Mouse (Mus musculus) thymus, adult 2 months (tissue): ENCODE results near the gene Hjurp. TPM values are rescaled to one million over a fixed set of nuclear protein-coding genes. Genes with fewer than 3 reads are reported as not detected.
"Not testable (repeated sequence)": the region's sequence is repeated elsewhere in the genome, so short reads cannot be mapped to it uniquely, and the experiment has no call there.

Experiments used
- DNase-seq: peaks from one replicate; pipeline ENCODE4 v3.0.0; 2021
- H3K27ac ChIP-seq: fragments of 200-500 bp; 2 replicates; pipeline ENCODE4 v1.5.1; 2012; ENCODE audit warnings: low read length, control low read depth; ENCODE audit not compliant: control insufficient read depth, insufficient read depth
- H3K27me3 ChIP-seq: fragments of 200-500 bp; 2 replicates; pipeline ENCODE4 v1.6.1; 2012; ENCODE audit warnings: mild to moderate bottlenecking, low read length, moderate library complexity, mixed read lengths; ENCODE audit not compliant: control insufficient read depth, insufficient read depth
- H3K36me3 ChIP-seq: fragments of 200-500 bp; 2 replicates; pipeline ENCODE4 v1.6.1; 2012; ENCODE audit warnings: mild to moderate bottlenecking, low read length, moderate library complexity; ENCODE audit not compliant: control insufficient read depth, insufficient read depth
- H3K4me1 ChIP-seq: fragments of 200-500 bp; replicated peaks from 2 replicates; pipeline ENCODE4 v1.6.1; 2012; ENCODE audit warnings: low read length; ENCODE audit not compliant: control insufficient read depth, insufficient read depth
- H3K4me3 ChIP-seq: fragments of 200-500 bp; 2 replicates; pipeline ENCODE4 v1.5.1; 2012; ENCODE audit warnings: mild to moderate bottlenecking, low read length, control low read depth, moderate library complexity; ENCODE audit not compliant: control insufficient read depth, insufficient read depth
- CTCF ChIP-seq: fragments of 200-500 bp; IDR thresholded peaks from 2 replicates; pipeline ENCODE4 v1.5.1; 2012; ENCODE audit warnings: mild to moderate bottlenecking, control low read depth, low read length, moderate library complexity, borderline replicate concordance; ENCODE audit not compliant: control insufficient read depth, poor library complexity, insufficient read depth; ENCODE audit errors: extremely low read depth
- POLR2A ChIP-seq: fragments of 200-500 bp; IDR thresholded peaks from 2 replicates; pipeline ENCODE4 v1.6.1; 2012; ENCODE audit warnings: mild to moderate bottlenecking, low read length, control low read depth, moderate library complexity; ENCODE audit not compliant: control insufficient read depth, poor library complexity, insufficient read depth; ENCODE audit errors: extremely low read depth
- WGBS: fragments of 180-500 bp; shearing (Covaris S2); methylation state at CpG from one replicate; pipeline ENCODE4 v1.1.7; 2018; 5-methylcytosine and 5-hydroxymethylcytosine counted together
- polyA plus RNA-seq: library from polyadenylated mRNA; depleted of rRNA; stranded (reverse); fragments of >200 nt; gene quantifications from 2 replicates; pipeline ENCODE4 v1.2.3, GENCODE M21; 2012

The Hjurp gene
- polyA plus RNA-seq, 1 experiment: 197 TPM

GRCm38 (mm10) chr1:88225741-88226140 lies 51.7 kb downstream of the Hjurp start:
- Histone ChIP-seq H3K4me3 (no peak overlapping the region), H3K4me1 (no peaks in the 10 kb centered on the region), H3K27ac (no peak overlapping the region), H3K27me3 (no peaks in the 10 kb centered on the region), H3K36me3 (no peaks in the 10 kb centered on the region)
- DNase-seq: peak; percentile 1
- TF ChIP-seq POLR2A: no peak
- TF ChIP-seq CTCF: no peak

GRCm38 (mm10) chr1:88225301-88225700 lies 52.1 kb downstream of the Hjurp start:
- H3K36me3 ChIP-seq, DNase-seq, H3K27me3 ChIP-seq, H3K4me3 ChIP-seq, H3K4me1 ChIP-seq, H3K27ac ChIP-seq: not testable (repeated sequence)
- 48% methylated on average over 2 of the region's 2 CpGs for WGBS

GRCm38 (mm10) chr1:88224029-88224776 lies 53.2 kb downstream of the Hjurp start:
- no peaks in the 10 kb centered on the region for H3K27me3 ChIP-seq
- H3K27ac ChIP-seq: no peak overlapping the region
- H3K4me3 ChIP-seq: no peak overlapping the region
- whole genome bisulfite sequencing: 73% methylated on average over 2 of the region's 2 CpGs
- H3K36me3 ChIP-seq: no peaks in the 10 kb centered on the region
- peak; percentile 3 for DNase-seq
- H3K4me1 ChIP-seq: no peaks in the 10 kb centered on the region
- TF ChIP-seq CTCF (no peak), POLR2A (no peak)

- H3K36me3 ChIP-seq: no peaks in the 10 kb centered on the region
- H3K4me3 ChIP-seq: no peak overlapping the region
- H3K27ac ChIP-seq: no peak overlapping the region
- no peaks in the 10 kb centered on the region for H3K4me1 ChIP-seq
- 55% methylated on average over 1 of the region's 1 CpGs for WGBS
- DNase-seq: peak; percentile 6
- no peaks in the 10 kb centered on the region for H3K27me3 ChIP-seq
- TF ChIP-seq CTCF: no peak
- no peak for TF ChIP-seq POLR2A
Measured at GRCm38 (mm10) chr1:88223591-88223990, 53.8 kb downstream of the Hjurp start.

GRCm38 (mm10) chr1:88223011-88223515 lies 54.4 kb downstream of the Hjurp start:
- H3K27ac ChIP-seq, H3K4me3 ChIP-seq, H3K4me1 ChIP-seq, DNase-seq, H3K27me3 ChIP-seq, H3K36me3 ChIP-seq: not testable (repeated sequence)

GRCm38 (mm10) chr1:88222216-88222615 lies 55.2 kb downstream of the Hjurp start:
- no peaks in the 10 kb centered on the region for H3K27me3 ChIP-seq
- H3K4me3 ChIP-seq: no peak overlapping the region
- TF ChIP-seq POLR2A (no peak), CTCF (no peak)
- no peaks in the 10 kb centered on the region for H3K4me1 ChIP-seq
- no peaks in the 10 kb centered on the region for H3K36me3 ChIP-seq
- no peak overlapping the region for H3K27ac ChIP-seq
- DNase-seq: no peak
- 57% methylated on average over 2 of the region's 2 CpGs for WGBS

GRCm38 (mm10) chr1:88220336-88220735 lies 57.1 kb downstream of the Hjurp start:
- Histone ChIP-seq H3K4me1 (no peaks in the 10 kb centered on the region), H3K27me3 (no peaks in the 10 kb centered on the region), H3K4me3 (no peak overlapping the region), H3K36me3 (no peaks in the 10 kb centered on the region), H3K27ac (no peak overlapping the region)
- no peak for DNase-seq
- TF ChIP-seq POLR2A (no peak), CTCF (no peak)
